Mouse (Mus musculus) heart, embryonic 11.5 days (tissue): ENCODE measurements around the gene Cpt1b. TPM values are rescaled to one million over a fixed set of nuclear protein-coding genes. Genes with fewer than 3 reads are reported as not detected.

Experiments
- ATAC-seq: fragments of 200-750 bp; cut with Nextera tagmentation; replicated peaks from 2 replicates; pipeline ENCODE4 v1.8.0; 2017; ENCODE audit warnings: moderate library complexity; ENCODE audit not compliant: insufficient number of reproducible peaks, low FRiP score, low TSS enrichment
- H3K27ac ChIP-seq: fragments of 300-500 bp; sonication (generic); 2 replicates; pipeline ENCODE4 v1.5.1; 2014; ENCODE audit warnings: mild to moderate bottlenecking, low read depth, low read length
- H3K27me3 ChIP-seq: fragments of 300-500 bp; sonication (generic); 2 replicates; pipeline ENCODE4 v1.6.1; 2014; ENCODE audit warnings: mild to moderate bottlenecking, low read length, mixed read lengths; ENCODE audit not compliant: control insufficient read depth, insufficient read depth
- H3K36me3 ChIP-seq: fragments of 300-500 bp; sonication (generic); 2 replicates; pipeline ENCODE4 v1.6.1; 2014; ENCODE audit warnings: mild to moderate bottlenecking, low read length, moderate library complexity, mixed read lengths; ENCODE audit not compliant: control insufficient read depth, insufficient read depth
- H3K4me1 ChIP-seq: fragments of 300-500 bp; sonication (generic); 2 replicates; pipeline ENCODE4 v1.6.1; 2014; ENCODE audit warnings: low read length; ENCODE audit not compliant: control insufficient read depth, insufficient read depth
- H3K4me2 ChIP-seq: fragments of 300-500 bp; sonication (generic); 2 replicates; pipeline ENCODE4 v1.6.1; 2014; ENCODE audit warnings: mild to moderate bottlenecking, moderate library complexity
- H3K4me3 ChIP-seq: fragments of 300-500 bp; sonication (generic); 2 replicates; pipeline ENCODE4 v1.5.1; 2014; ENCODE audit warnings: low read depth, low read length
- H3K9ac ChIP-seq: fragments of 300-500 bp; sonication (generic); 2 replicates; pipeline ENCODE4 v1.6.1; 2014; ENCODE audit warnings: mild to moderate bottlenecking, low read depth, low read length, moderate library complexity
- H3K9me3 ChIP-seq: fragments of 300-500 bp; sonication (generic); replicated peaks from 2 replicates; pipeline ENCODE4 v1.6.1; 2016; ENCODE audit warnings: low read length; ENCODE audit not compliant: control insufficient read depth
- WGBS: fragments of 180-500 bp; shearing (Covaris S2); extraction: QIAGEN DNeasy Blood & Tissue Kit; methylation state at CpG from one replicate; pipeline ENCODE4 v1.1.7; 2014; ENCODE audit not compliant: insufficient replicate concordance; 5-methylcytosine and 5-hydroxymethylcytosine counted together
- polyA plus RNA-seq: library from polyadenylated mRNA; unstranded; fragments of >200 nt; fragmentation: Nextera tagmentation; extraction: Ambion mirVana; gene quantifications from 2 replicates; pipeline ENCODE4 v1.2.1, GENCODE M21; 2014

Cpt1b gene
- polyA plus RNA-seq, 1 experiment from 2014 or later, result 111 TPM

GRCm38 (mm10) chr15:89453865-89454478 is 28.3 kb upstream of the Cpt1b start, which contains the start of gene Mapk8ip2:
TSS of gene Mapk8ip2 (plus strand) at chr15:89453913.
- ATAC-seq, result 0 out of 2 replicates have a peak, but pooled peaks have one; percentile 8
- H3K27me3 ChIP-seq, result peaks cover 54% of the 10 kb centered on the region
- no peaks in the 10 kb centered on the region for H3K36me3 ChIP-seq

GRCm38 (mm10) chr15:89452906-89453864 is 27.5 kb upstream of the Cpt1b start:
- peaks cover 8% of the 10 kb centered on the region for H3K4me1 ChIP-seq
- ATAC-seq, result 0 out of 2 replicates have a peak, but pooled peaks have one; percentile 9
- no peak overlapping the region for H3K27ac ChIP-seq
- no peaks in the 10 kb centered on the region for H3K9me3 ChIP-seq
- H3K4me2 ChIP-seq, result peak overlapping the region; percentile 97
- peaks cover 52% of the 10 kb centered on the region for H3K27me3 ChIP-seq
- no peaks in the 10 kb centered on the region for H3K36me3 ChIP-seq
- H3K4me3 ChIP-seq, result peak overlapping the region; percentile 56
- 5% methylated on average over 21 of the region's 24 CpGs for WGBS
- H3K9ac ChIP-seq, result no peak overlapping the region

More at GRCm38 (mm10) chr15:89453865-89454478, 28.3 kb upstream of the Cpt1b start, which contains the start of gene Mapk8ip2:
- whole genome bisulfite sequencing, result 1% methylated on average over 47 of the region's 53 CpGs
- peak within 1 kb of the TSS; percentile 97 for H3K4me2 ChIP-seq
- peaks cover 8% of the 10 kb centered on the region for H3K4me1 ChIP-seq
- no peak within 1 kb of the TSS for H3K9ac ChIP-seq
- H3K4me3 ChIP-seq, result peak within 1 kb of the TSS; percentile 56
- no peak within 1 kb of the TSS for H3K27ac ChIP-seq
- H3K9me3 ChIP-seq, result no peaks in the 10 kb centered on the region

- no peak for ATAC-seq
- H3K4me1 ChIP-seq, result no peaks in the 10 kb centered on the region
- 31% methylated on average over 8 of the region's 8 CpGs for WGBS
- H3K36me3 ChIP-seq, result no peaks in the 10 kb centered on the region
- H3K9me3 ChIP-seq, result no peaks in the 10 kb centered on the region
- H3K9ac ChIP-seq, result no peak overlapping the region
- H3K27me3 ChIP-seq, result no peaks in the 10 kb centered on the region
- H3K4me3 ChIP-seq, result no peak overlapping the region
- H3K27ac ChIP-seq, result no peak overlapping the region
- H3K4me2 ChIP-seq, result no peak overlapping the region
Observed at GRCm38 (mm10) chr15:89442486-89443070, 16.9 kb upstream of the Cpt1b start.

- Histone ChIP-seq H3K4me2 (no peak overlapping the region), H3K27ac (no peak overlapping the region), H3K4me3 (no peak overlapping the region), H3K9ac (no peak overlapping the region), H3K27me3 (no peaks in the 10 kb centered on the region), H3K4me1 (no peaks in the 10 kb centered on the region), H3K36me3 (no peaks in the 10 kb centered on the region), H3K9me3 (no peaks in the 10 kb centered on the region)
- ATAC-seq, result no peak
- WGBS, result 75% methylated on average over 5 of the region's 5 CpGs
Observed at GRCm38 (mm10) chr15:89435878-89436277, 10.2 kb upstream of the Cpt1b start.

GRCm38 (mm10) chr15:89434136-89434535 is 8.5 kb upstream of the Cpt1b start:
- no peak overlapping the region for H3K4me3 ChIP-seq
- H3K27ac ChIP-seq, result no peak overlapping the region
- ATAC-seq, result no peak
- H3K27me3 ChIP-seq, result no peaks in the 10 kb centered on the region
- no peaks in the 10 kb centered on the region for H3K36me3 ChIP-seq
- 58% methylated on average over 3 of the region's 3 CpGs for WGBS
- no peaks in the 10 kb centered on the region for H3K9me3 ChIP-seq
- H3K9ac ChIP-seq, result no peak overlapping the region
- H3K4me2 ChIP-seq, result no peak overlapping the region
- H3K4me1 ChIP-seq, result peaks cover 4% of the 10 kb centered on the region; the same call in 1 of the 2 replicates

GRCm38 (mm10) chr15:89432946-89433345 is 7.3 kb upstream of the Cpt1b start:
- H3K36me3 ChIP-seq, result 0 out of 2 replicates have a peak, but pooled peaks cover under 1% of the 10 kb centered on the region
- no peak overlapping the region for H3K4me3 ChIP-seq
- peaks cover 9% of the 10 kb centered on the region; the same call in 1 of the 2 replicates for H3K4me1 ChIP-seq
- 82% methylated on average over 4 of the region's 4 CpGs for WGBS
- no peak overlapping the region for H3K9ac ChIP-seq
- H3K27ac ChIP-seq, result no peak overlapping the region
- no peaks in the 10 kb centered on the region for H3K27me3 ChIP-seq
- no peaks in the 10 kb centered on the region for H3K9me3 ChIP-seq
- H3K4me2 ChIP-seq, result no peak overlapping the region
- ATAC-seq, result no peak

GRCm38 (mm10) chr15:89431806-89432205 is 6.1 kb upstream of the Cpt1b start:
- no peak for ATAC-seq
- 88% methylated on average over 6 of the region's 6 CpGs for WGBS
- no peak overlapping the region for H3K27ac ChIP-seq

GRCm38 (mm10) chr15:89431271-89431670 is 5.6 kb upstream of the Cpt1b start:
- H3K9ac ChIP-seq, result no peak overlapping the region
- 75% methylated on average over 3 of the region's 3 CpGs for WGBS
- no peak for ATAC-seq
- H3K36me3 ChIP-seq, result 0 out of 2 replicates have a peak, but pooled peaks cover 7% of the 10 kb centered on the region
- H3K4me2 ChIP-seq, result no peak overlapping the region
- H3K27me3 ChIP-seq, result no peaks in the 10 kb centered on the region
- no peak overlapping the region for H3K4me3 ChIP-seq
- H3K4me1 ChIP-seq, result peaks cover 11% of the 10 kb centered on the region; the same call in 1 of the 2 replicates
- H3K27ac ChIP-seq, result no peak overlapping the region
- H3K9me3 ChIP-seq, result no peaks in the 10 kb centered on the region

More at GRCm38 (mm10) chr15:89431806-89432205, 6.1 kb upstream of the Cpt1b start:
- H3K4me2 ChIP-seq, result no peak overlapping the region
- no peaks in the 10 kb centered on the region for H3K9me3 ChIP-seq
- H3K4me3 ChIP-seq, result no peak overlapping the region
- H3K36me3 ChIP-seq, result 0 out of 2 replicates have a peak, but pooled peaks cover 7% of the 10 kb centered on the region
- no peaks in the 10 kb centered on the region for H3K27me3 ChIP-seq
- H3K4me1 ChIP-seq, result peaks cover 9% of the 10 kb centered on the region; the same call in 1 of the 2 replicates
- no peak overlapping the region for H3K9ac ChIP-seq
